Mouse (Mus musculus) right cerebral cortex, postnatal 14 days (tissue): ENCODE measurements around the gene Tln2.

Source experiments
- DNase-seq: peaks from one replicate; pipeline ENCODE4 v3.0.0; 2022

Gene Tln2

GRCm38 (mm10) chr9:67191488-67192331 is 367.8 kb downstream of the Tln2 start:
- DNase-seq, result no peak

DNA sequence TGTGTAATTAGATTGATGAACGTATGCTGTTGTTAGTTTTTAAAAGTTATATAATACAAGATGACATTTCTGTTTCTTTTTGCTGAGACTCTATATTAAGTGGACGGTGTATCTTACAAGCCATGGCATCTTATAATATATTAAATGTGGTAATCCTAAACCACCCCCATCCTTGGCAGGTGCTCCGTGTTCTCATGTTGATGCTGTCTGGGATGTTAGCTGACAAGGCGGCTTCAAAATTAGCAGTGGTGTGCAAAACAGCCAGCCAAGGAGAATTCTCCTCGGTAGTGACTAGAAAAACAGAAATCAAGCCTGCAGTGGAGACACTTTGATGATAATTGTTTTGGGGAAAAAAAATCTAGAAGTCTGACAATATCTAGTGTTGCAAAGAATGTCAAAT is 371.8 kb downstream of the Tln2 start:
- DNase-seq, result no peak

DNA sequence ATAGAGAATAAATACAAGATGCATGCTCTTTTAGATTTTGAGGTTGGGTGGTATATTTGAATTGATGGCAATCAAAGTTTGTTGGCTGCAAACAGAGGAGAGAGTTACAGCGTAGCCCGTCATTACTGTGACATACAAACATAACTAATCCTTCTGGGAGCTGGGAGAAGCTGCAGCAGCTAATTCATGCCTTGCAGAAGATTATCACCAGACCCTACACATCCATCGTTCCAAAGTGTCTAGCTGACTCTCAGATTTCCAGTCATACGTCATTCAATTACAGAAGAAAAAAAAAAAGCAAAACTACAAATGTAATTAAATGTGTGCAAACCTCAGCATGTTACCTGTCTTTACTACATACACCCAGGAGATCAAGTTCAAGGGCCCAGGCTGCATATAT is 372.3 kb downstream of the Tln2 start:
- no peak for DNase-seq

DNA sequence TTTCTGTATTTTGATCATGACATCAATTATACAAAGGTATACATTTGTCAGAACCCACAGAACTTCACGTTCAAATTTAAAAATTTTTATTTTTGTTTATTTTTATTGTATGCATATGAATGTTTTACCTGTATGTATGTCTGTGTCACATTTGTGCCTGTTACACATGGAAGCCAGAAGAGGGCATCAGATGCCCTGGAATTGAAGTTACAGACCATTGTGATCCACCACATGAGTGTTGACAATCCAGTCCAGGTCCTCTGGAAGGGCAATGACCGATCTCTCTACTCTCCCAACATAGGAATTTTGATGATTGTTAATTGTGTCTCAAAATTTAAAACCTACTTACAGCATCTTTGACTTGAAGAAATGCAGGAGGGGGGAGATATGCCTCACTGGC is 374.9 kb downstream of the Tln2 start:
- no peak for DNase-seq

GRCm38 (mm10) chr9:67183520-67183919 is 376.0 kb downstream of the Tln2 start:
- DNase-seq, result no peak

DNA sequence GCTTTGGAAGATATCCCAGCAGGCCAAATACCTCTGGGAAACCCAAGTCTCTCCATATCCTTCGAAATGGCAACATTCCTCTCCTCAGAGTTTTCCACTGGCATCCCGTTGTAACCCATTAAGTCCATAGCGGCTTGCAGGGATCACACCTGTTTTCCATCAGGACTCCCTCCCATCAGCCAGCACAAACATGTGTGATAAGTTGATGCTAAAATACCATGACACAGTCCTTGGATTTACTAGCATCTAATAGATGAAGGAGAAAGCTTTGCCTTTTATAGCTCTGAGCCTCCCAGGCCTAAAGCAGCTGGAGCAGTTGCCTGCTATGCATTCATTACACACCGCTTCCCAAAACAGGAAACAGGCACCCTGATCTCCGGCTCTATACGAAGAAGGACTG is 377.5 kb downstream of the Tln2 start:
- no peak for DNase-seq

- no peak for DNase-seq
Measured at GRCm38 (mm10) chr9:67178709-67179108, 380.8 kb downstream of the Tln2 start.

DNA sequence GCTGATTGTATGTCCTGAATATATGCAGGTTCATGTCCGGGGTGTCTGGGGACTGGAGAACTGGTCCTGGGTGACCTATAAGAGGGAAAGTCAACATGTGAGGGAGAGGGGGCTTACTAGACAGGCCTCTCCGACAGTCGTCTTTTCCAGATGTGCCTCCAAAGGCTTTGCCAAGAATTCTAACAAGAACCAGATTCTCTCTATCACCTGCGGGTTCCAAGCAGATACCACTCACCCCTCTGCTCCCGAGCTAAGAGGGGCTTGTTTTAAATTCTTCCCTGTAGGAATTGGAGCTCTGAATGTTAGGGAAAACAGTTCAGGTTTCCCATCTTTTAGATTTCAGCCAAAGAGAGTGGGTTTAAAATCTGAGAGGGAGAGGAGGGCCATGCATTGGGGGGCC is 381.3 kb downstream of the Tln2 start:
- no peak for DNase-seq

DNA sequence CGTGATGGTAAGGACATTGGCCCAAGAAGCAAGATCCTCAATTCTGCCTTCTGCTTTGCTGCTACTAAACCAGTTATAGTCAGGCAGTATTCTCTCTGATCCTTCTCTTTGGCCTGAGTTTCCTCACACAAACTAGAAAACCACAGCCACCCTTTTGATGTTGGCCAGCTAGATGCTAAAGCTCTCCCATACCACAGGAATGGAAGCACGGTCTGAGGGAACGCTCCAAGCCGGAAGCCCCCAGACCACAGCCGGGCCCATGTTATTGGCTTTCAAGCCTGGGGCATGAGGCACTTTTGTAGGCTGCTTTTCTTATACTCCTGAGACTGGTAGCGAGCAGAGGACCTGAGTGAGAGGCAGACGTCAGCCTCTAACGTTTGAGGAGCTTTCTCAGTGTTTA is 383.4 kb downstream of the Tln2 start:
- DNase-seq, result no peak

GRCm38 (mm10) chr9:67173816-67174215 is 385.7 kb downstream of the Tln2 start:
- no peak for DNase-seq

GRCm38 (mm10) chr9:67173154-67173553 is 386.3 kb downstream of the Tln2 start:
- DNase-seq, result no peak

DNA sequence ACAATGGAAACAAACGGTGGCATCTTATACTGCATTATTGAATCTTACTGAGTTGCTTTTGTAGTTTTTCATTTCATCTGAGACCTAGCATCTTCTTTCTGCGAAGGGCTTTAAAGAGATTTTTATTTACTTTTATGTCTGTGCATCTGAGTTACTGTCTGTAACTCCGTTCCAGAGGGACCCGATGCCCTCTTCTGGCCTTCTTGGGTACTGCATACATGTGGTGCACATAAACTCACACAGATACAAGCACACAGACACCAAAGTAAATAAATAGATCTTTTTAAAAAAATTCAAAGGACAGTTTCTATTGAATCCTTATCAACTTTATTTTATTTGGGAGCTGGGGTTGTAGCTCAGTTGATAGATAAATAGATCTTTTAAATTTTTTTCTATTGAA is 388.1 kb downstream of the Tln2 start:
- DNase-seq, result no peak

DNA sequence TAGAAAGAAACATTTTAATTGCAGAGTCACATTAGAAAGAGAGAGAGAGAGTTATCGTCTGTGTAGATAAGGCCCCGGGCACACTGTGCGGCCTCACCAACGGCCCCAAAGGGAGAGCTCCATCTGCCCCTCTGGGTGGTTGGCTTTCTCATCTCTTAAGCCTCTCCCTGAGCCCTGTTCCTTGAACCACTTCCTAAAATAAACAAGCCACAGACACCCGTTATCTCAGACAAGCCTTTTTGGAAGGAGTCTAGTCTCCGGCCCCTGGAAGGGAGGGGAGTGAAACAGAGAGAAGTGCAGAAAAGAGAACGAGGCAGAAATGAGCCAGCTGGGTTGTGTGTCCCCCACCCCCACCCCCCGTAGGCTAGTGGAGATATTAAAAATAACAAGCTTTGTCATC is 388.7 kb downstream of the Tln2 start:
- DNase-seq, result no peak

GRCm38 (mm10) chr9:67170047-67170446 is 389.5 kb downstream of the Tln2 start:
- DNase-seq, result no peak
